Mouse (Mus musculus): ENCODE results near the gene Taok1. TPM values are rescaled to one million over a fixed set of nuclear protein-coding genes. Genes with fewer than 3 reads are reported as not detected.

Gene Taok1
- polyA plus RNA-seq, 1 experiment from 2014 or later: 14.8 TPM

DNA sequence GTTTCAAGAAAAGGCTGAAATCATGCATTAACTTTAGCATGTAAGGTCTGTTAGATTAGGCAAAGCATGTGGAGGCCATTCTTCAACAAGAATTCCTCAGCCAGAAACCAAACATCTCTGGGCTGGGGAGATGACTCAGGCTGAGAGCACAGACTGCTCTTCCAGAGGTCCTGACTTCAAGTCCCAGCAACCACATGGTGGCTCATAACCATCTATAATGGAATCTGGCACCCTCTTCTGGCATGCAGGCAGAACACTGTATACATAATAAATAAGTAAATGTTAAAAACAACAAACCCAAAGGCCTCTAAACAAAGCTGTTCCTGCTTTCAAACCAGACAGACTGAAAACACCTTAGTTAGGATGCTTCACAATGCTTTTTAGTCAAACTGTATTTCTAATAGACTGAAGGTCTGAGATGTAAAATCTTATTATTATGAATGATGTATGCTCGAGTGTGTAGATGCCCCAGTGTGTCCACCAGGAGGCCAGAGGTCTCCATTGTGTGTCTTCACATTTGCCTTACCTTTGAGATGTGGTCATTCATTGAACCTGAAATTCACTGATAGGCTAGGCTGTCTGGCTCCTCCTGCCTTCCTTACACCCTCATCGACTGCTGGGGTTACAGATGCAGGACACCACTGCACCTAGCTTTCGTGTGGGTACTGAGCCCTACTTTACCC lies 81.7 kb downstream of the Taok1 start:
- Histone ChIP-seq H3K27me3 (ENCODE audit: control insufficient read depth, insufficient read depth, low read depth, low read length) (no peaks in the 10 kb centered on the region), H3K4me1 (replicated peaks; ENCODE audit: control insufficient read depth, insufficient read depth, low read length) (no peaks in the 10 kb centered on the region), H3K36me3 (ENCODE audit: control insufficient read depth, insufficient read depth, low read length) (no peaks in the 10 kb centered on the region), H3K9ac (ENCODE audit: low read length) (no peak overlapping the region), H3K27ac (ENCODE audit: low read length) (no peak overlapping the region), H3K9me3 (ENCODE audit: control insufficient read depth, low read length) (no peaks in the 10 kb centered on the region), H3K4me3 (ENCODE audit: low read length) (no peak overlapping the region), H3K4me2 (ENCODE audit: low read depth, low read length) (no peak overlapping the region)
- 67% methylated on average over 3 of the region's 3 CpGs for WGBS
- ATAC-seq (ENCODE audit: low read depth): no peak

DNA sequence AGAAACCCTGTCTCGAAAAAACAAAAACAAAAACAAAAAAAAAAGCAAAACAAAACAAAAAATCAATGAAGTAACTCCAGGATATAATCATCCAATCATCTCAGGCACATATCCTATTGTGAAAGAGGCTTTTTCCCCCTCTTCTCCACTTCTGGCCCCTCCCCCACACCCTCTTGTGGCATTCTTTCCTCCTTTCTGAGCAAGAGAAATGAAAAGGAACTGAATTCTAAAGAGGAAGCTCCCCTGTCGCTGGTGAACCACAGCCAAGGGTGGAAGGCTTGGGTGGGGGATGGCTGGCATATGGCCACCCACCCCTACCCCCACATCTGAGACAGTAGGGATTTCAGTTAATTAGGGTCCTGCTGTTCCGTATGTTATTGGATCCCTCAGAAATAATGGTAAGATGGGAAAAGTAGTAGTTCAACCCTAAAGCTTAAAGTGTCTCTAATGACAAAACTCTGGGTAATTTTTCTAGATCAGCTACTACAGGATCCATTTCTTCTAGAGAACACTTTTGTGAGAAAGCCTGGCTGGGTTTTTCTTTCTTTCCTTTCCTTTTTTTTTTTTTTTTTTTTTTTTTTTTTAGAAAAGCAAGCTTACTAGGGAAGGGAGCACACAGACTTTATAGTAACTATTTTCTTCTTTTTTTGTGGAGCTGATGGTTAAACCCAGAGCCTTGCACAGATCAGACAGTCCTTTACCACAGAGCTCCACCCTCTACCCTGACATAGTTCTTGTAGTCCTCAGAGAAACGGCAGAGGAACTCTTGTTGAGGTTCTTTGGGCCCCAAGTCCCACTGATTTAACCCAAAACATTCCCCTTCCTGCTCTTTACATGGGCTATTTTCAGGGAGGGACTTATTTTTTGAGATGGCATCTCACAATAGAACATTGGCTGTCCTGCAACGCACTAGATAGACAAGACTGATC lies 86.8 kb downstream of the Taok1 start:
- no peak for ATAC-seq (ENCODE audit: low read depth)
- H3K4me3 ChIP-seq (ENCODE audit: low read length): no peak overlapping the region
- H3K27me3 ChIP-seq (ENCODE audit: control insufficient read depth, insufficient read depth, low read depth, low read length): peaks cover 3% of the 10 kb centered on the region; the same call in 1 of the 2 replicates
- WGBS: 43% methylated on average over 5 of the region's 5 CpGs
- H3K27ac ChIP-seq (ENCODE audit: low read length): no peak overlapping the region
- no peaks in the 10 kb centered on the region for H3K9me3 ChIP-seq (ENCODE audit: control insufficient read depth, low read length)
- H3K9ac ChIP-seq (ENCODE audit: low read length): no peak overlapping the region
- no peaks in the 10 kb centered on the region for H3K36me3 ChIP-seq (ENCODE audit: control insufficient read depth, insufficient read depth, low read length)
- H3K4me1 ChIP-seq (replicated peaks; ENCODE audit: control insufficient read depth, insufficient read depth, low read length): peaks cover 3% of the 10 kb centered on the region
- no peak overlapping the region for H3K4me2 ChIP-seq (ENCODE audit: low read depth, low read length)

DNA sequence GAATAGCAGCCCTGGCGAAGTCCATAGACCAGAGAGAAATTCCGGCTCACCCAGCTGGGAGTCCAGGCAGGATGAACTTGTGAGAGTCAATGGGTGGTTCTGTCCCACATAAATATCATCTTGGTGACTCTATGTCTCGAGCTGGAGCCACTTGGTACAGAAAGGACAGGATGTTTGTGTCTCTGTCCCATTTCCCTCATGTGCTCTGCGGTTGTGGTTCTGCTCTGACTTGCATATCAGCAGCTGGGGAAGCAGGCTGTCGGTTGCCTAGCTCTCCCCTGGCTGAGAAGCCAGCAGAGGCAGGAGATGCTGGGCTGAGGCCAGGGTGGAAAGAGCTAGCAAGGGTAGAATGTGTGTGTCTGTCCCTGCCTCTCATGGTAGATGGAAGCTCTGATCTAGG lies 88.6 kb downstream of the Taok1 start, which contains the start of gene Gm10392:
Gene Gm10392 (minus strand): TSS at position 156 of the 400 bp plus-strand sequence.
- no peak for ATAC-seq (ENCODE audit: low read depth)
- Histone ChIP-seq H3K27ac (ENCODE audit: low read length) (no peak within 1 kb of the TSS; the same call in 1 of the 2 replicates), H3K36me3 (ENCODE audit: control insufficient read depth, insufficient read depth, low read length) (no peaks in the 10 kb centered on the region), H3K9me3 (ENCODE audit: control insufficient read depth, low read length) (no peaks in the 10 kb centered on the region), H3K4me2 (ENCODE audit: low read depth, low read length) (no peak within 1 kb of the TSS), H3K9ac (ENCODE audit: low read length) (0 out of 2 replicates have a peak within 1 kb of the TSS, but pooled peaks have one; percentile 9), H3K4me3 (ENCODE audit: low read length) (no peak within 1 kb of the TSS), H3K27me3 (ENCODE audit: control insufficient read depth, insufficient read depth, low read depth, low read length) (peaks cover 8% of the 10 kb centered on the region; the same call in 1 of the 2 replicates), H3K4me1 (replicated peaks; ENCODE audit: control insufficient read depth, insufficient read depth, low read length) (peaks cover 20% of the 10 kb centered on the region)
- 56% methylated on average over 5 of the region's 5 CpGs for WGBS

DNA sequence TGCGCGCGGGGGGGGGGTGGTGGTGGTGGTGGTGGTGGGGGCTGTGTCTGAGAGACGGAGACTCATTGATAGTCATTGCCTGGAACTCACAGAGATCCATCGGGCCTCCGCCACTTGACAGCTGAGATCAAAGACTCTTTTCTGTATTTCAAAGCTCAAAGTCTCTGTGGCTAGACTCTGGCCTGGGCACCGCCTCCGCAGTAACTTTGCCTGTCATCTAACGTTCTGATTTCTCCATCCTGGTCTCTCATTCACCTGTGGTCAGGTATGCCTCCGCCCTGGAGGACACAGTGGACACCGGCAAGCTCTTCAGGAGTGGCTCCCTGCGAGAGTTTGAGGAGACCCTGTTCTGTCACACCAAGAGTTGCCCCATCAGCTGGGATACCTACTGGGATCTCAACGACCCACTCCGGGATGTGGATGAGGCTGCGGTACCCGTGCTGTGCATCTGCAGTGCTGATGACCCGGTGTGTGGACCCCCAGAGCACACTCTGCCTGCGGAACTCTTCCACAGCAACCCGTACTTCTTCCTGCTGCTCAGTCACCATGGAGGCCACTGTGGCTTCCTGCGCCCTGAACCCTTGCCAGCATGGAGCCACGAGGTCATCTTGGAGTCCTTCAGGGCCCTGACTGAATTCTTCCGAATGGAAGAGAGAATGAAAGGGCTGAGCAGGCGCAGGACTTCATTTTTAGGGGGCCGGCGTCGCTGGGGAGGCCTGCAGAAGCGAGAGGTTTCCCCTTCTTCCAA lies 89.4 kb downstream of the Taok1 start:
- H3K27ac ChIP-seq (ENCODE audit: low read length): no peak overlapping the region
- H3K4me2 ChIP-seq (ENCODE audit: low read depth, low read length): no peak overlapping the region
- no peak for ATAC-seq (ENCODE audit: low read depth)
- no peaks in the 10 kb centered on the region for H3K36me3 ChIP-seq (ENCODE audit: control insufficient read depth, insufficient read depth, low read length)
- no peak overlapping the region for H3K4me3 ChIP-seq (ENCODE audit: low read length)
- no peaks in the 10 kb centered on the region for H3K9me3 ChIP-seq (ENCODE audit: control insufficient read depth, low read length)
- peaks cover 8% of the 10 kb centered on the region; the same call in 1 of the 2 replicates for H3K27me3 ChIP-seq (ENCODE audit: control insufficient read depth, insufficient read depth, low read depth, low read length)
- WGBS: 76% methylated on average over 27 of the region's 27 CpGs
- H3K4me1 ChIP-seq (replicated peaks; ENCODE audit: control insufficient read depth, insufficient read depth, low read length): peaks cover 26% of the 10 kb centered on the region
- no peak overlapping the region for H3K9ac ChIP-seq (ENCODE audit: low read length)

DNA sequence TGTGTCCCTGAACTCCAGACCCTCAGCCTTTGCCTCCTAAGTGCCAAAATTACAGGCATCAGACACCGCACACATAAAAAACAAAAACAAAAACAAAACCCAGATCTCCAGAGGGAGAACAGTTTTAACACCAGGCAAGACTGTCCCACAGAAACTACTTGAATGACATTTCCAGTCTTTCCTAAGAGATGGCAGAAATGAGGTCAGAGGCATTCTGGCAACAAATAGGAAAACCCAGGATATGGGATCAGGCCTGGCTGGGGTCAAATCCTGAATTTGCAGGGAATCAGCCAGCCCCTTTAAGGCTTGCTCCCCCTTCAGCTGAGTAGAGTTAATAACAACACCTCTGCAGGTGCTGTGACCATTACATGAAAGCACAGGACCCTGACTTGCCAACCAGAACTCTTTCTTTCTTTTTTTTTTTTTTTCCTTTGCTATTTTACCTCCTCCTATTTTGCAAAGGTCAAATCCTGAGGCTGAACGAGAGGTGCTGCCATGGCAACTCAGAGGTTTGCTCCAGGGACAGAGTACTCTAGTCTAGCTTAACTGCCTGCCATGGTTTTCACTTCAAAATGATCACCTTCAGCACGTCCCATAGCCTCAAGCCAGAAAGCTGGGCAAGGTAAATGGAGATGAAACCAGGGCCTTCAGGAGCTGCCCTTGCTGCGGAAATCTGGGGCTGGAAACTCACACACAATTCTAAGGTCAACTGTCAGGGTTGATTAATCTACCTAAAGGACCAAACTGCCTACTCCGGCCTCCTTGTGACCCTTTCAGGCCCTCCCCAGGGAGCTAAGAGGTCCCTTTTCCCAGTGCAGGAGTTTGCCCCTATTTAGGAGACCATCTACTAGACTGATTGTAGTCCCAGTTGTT lies 90.8 kb downstream of the Taok1 start:
- no peak overlapping the region for H3K4me2 ChIP-seq (ENCODE audit: low read depth, low read length)
- H3K27ac ChIP-seq (ENCODE audit: low read length): no peak overlapping the region
- ATAC-seq (ENCODE audit: low read depth): no peak
- H3K27me3 ChIP-seq (ENCODE audit: control insufficient read depth, insufficient read depth, low read depth, low read length): peaks cover 8% of the 10 kb centered on the region; the same call in 1 of the 2 replicates
- H3K9ac ChIP-seq (ENCODE audit: low read length): no peak overlapping the region
- H3K9me3 ChIP-seq (ENCODE audit: control insufficient read depth, low read length): no peaks in the 10 kb centered on the region
- H3K36me3 ChIP-seq (ENCODE audit: control insufficient read depth, insufficient read depth, low read length): no peaks in the 10 kb centered on the region
- no peak overlapping the region for H3K4me3 ChIP-seq (ENCODE audit: low read length)
- WGBS: 64% methylated on average over 5 of the region's 5 CpGs
- peaks cover 31% of the 10 kb centered on the region for H3K4me1 ChIP-seq (replicated peaks; ENCODE audit: control insufficient read depth, insufficient read depth, low read length)

DNA sequence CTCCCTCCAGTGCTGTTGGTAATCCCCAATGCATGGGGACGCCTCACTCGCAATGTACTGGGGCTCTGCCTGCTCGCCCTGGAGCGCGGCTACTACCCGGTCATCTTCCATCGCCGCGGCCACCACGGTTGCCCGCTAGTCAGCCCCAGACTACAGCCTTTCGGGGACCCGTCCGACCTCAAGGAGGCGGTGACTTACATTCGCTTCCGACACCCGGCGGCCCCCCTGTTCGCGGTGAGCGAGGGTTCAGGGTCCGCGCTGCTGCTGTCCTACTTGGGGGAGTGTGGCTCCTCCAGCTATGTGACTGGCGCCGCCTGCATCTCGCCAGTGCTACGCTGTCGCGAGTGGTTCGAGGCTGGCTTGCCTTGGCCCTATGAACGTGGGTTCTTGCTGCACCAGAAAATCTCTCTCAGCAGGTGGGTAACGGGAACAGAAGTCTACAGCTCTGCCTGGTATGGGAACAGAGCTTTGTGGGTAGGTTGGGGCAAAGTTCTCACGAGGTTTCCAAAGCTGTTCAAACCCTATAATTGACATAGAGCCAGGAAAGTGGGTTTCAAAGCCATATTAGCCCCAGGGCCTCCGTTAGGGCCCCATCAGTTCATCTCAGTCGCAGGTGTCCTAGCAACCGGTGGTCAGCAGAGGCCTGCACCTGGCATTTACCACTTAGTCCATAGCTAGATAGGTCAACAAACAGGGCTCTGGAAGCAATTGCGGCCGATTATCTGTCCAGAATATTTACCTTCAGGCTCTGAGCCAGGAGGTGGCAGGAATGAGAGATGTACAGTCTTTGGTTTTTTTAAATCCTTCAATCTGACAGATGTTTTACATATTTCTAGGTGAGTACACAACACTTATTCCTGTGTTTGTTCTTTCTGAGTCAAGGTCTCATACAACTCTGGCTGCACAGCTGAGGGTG lies 91.7 kb downstream of the Taok1 start, which contains the start of gene Trp53i13:
Gene Trp53i13 (minus strand): TSS at position 344 of the 916 bp plus-strand sequence.
- H3K9me3 ChIP-seq (ENCODE audit: control insufficient read depth, low read length): no peaks in the 10 kb centered on the region
- ATAC-seq (ENCODE audit: low read depth): no peak; the same call in 1 of the 2 replicates
- H3K27me3 ChIP-seq (ENCODE audit: control insufficient read depth, insufficient read depth, low read depth, low read length): peaks cover 8% of the 10 kb centered on the region; the same call in 1 of the 2 replicates
- peaks cover 36% of the 10 kb centered on the region for H3K4me1 ChIP-seq (replicated peaks; ENCODE audit: control insufficient read depth, insufficient read depth, low read length)
- 6% methylated on average over 39 of the region's 39 CpGs for WGBS
- peak within 1 kb of the TSS; percentile 61; the same call in 1 of the 2 replicates for H3K27ac ChIP-seq (ENCODE audit: low read length)
- peak within 1 kb of the TSS; percentile 98 for H3K4me2 ChIP-seq (ENCODE audit: low read depth, low read length)
- peak within 1 kb of the TSS; percentile 76 for H3K9ac ChIP-seq (ENCODE audit: low read length)
- H3K4me3 ChIP-seq (ENCODE audit: low read length): peak within 1 kb of the TSS; percentile 80
- H3K36me3 ChIP-seq (ENCODE audit: control insufficient read depth, insufficient read depth, low read length): no peaks in the 10 kb centered on the region

DNA sequence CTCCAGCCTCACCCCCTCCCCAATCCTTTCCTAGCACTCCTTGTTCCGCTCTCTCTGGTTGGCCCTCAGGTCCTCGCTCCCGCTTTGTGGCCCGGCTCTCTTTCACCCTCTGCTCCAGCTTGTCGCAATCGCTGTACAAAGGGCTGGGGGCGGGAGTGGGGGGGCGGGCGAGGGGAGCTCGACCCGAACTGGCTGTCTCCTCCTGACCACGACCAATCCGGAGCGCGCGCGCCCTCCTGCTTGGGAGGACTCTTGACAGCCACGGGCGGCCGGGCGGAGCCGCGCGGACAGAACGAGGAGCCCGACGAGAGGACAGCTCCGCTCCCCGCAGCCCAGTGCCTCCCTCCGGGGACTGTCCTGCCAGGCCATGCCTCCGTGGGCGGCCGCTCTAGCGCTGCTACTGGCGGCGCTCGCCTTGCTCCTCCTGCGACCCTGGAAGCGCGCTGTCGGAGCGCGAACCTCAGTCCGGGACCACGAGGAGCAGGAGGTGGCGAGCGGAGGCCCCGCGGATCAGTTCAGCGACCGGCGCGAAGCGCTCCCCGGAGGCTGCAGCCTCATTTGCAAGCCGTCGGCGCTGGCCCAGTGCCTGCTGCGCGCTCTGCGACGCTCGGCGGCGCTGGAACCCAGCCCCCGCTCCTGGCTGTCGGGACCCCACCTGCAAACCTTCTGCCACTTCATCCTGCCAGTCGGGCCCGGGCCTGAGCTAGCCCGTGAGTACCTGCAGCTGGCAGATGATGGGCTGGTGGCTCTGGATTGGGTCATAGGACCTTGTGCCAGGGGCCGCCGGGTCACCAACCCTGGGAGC lies 92.6 kb downstream of the Taok1 start, which contains the start of gene Abhd15:
Gene Abhd15 (plus strand): TSS at position 290 of the 805 bp plus-strand sequence.
- Histone ChIP-seq H3K4me3 (ENCODE audit: low read length) (peak within 1 kb of the TSS; percentile 80), H3K36me3 (ENCODE audit: control insufficient read depth, insufficient read depth, low read length) (no peaks in the 10 kb centered on the region), H3K27me3 (ENCODE audit: control insufficient read depth, insufficient read depth, low read depth, low read length) (peaks cover 8% of the 10 kb centered on the region; the same call in 1 of the 2 replicates), H3K27ac (ENCODE audit: low read length) (peak within 1 kb of the TSS; percentile 66), H3K4me2 (ENCODE audit: low read depth, low read length) (peak within 1 kb of the TSS; percentile 98), H3K9ac (ENCODE audit: low read length) (peak within 1 kb of the TSS; percentile 76), H3K9me3 (ENCODE audit: control insufficient read depth, low read length) (no peaks in the 10 kb centered on the region), H3K4me1 (replicated peaks; ENCODE audit: control insufficient read depth, insufficient read depth, low read length) (peaks cover 36% of the 10 kb centered on the region)
- peak; percentile 78 for ATAC-seq (ENCODE audit: low read depth)
- under 1% methylated on average over 69 of the region's 72 CpGs for WGBS
